Mouse (Mus musculus) G1E (cell line): ENCODE results near the gene Sorbs1.

Source experiments
- CTCF ChIP-seq: IDR thresholded peaks from 2 replicates; pipeline ENCODE4 v1.5.1; 2012; ENCODE audit warnings: low read depth, low read length, inconsistent platforms, mixed read lengths
- GATA1 ChIP-seq: IDR thresholded peaks from 2 replicates; pipeline ENCODE4 v1.6.1; 2012; ENCODE audit warnings: borderline replicate concordance, low read length, inconsistent platforms, mixed read lengths

DNA sequence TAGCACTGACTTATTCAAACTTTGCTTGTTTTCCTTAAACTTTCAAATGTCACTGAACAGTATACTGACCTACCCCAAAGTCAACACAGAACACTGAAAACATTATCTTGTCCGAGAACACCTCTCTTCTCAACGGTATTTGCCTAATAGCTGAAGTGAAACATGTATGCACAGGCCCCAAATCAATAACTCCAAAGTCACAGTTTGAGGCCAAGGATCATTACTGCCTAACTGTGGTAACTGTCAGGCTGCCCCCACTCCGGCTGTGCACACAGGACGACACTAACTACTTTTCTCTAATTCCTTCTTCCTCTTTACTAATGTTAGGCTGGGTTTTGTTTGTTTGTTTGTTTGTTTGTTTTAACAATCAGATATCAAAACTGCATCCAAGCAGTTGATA lies 103.1 kb downstream of the Sorbs1 start:
- TF ChIP-seq GATA1 (no peak), CTCF (no peak)
